Mouse (Mus musculus): ENCODE measurements around the gene Tmod3. TPM values are rescaled to one million over a fixed set of nuclear protein-coding genes. Genes with fewer than 3 reads are reported as not detected.
"Not testable (repeated sequence)": the region's sequence is repeated elsewhere in the genome, so short reads cannot be mapped to it uniquely, and the experiment has no call there.

The Tmod3 gene
- polyA plus RNA-seq, 1 experiment from 2014 or later: 60.6 TPM

DNA sequence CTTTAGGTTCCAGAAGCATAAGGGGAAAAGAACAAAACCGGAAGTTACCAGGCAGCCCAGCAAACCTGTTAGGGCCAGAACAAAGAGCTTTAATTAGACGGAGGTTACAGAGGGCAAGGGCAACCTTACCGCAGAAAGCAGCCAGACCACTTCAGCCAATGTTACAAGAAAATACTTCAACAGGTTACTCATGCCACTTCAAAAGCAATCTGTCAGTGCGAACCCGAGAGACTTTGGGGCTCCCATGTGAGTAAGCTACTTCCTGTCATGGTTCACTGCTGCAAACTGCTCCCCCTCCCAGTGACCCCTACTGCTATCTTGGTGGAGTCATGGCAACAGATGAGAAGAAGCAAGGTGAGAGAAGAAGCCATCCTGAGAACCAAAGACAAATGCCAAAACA lies 18.0 kb downstream of the Tmod3 start:
- no peak overlapping the region for H3K4me3 ChIP-seq (ENCODE audit: low read depth, low read length)
- H3K27me3 ChIP-seq (ENCODE audit: control insufficient read depth, insufficient read depth, low read length): no peaks in the 10 kb centered on the region
- ATAC-seq (ENCODE audit: low read depth): no peak
- WGBS: 59% methylated on average over 5 of the region's 5 CpGs
- H3K9me3 ChIP-seq (ENCODE audit: control insufficient read depth, low read length): no peaks in the 10 kb centered on the region
- no peaks in the 10 kb centered on the region for H3K4me1 ChIP-seq (ENCODE audit: control insufficient read depth, insufficient read depth, low read length)
- H3K36me3 ChIP-seq (ENCODE audit: control insufficient read depth, insufficient read depth, low read length): no peaks in the 10 kb centered on the region
- H3K27ac ChIP-seq (ENCODE audit: low read depth, low read length): no peak overlapping the region
- no peak overlapping the region for H3K9ac ChIP-seq (replicated peaks; ENCODE audit: low read depth, low read length)
- no peak overlapping the region for H3K4me2 ChIP-seq (ENCODE audit: low read depth, low read length)

DNA sequence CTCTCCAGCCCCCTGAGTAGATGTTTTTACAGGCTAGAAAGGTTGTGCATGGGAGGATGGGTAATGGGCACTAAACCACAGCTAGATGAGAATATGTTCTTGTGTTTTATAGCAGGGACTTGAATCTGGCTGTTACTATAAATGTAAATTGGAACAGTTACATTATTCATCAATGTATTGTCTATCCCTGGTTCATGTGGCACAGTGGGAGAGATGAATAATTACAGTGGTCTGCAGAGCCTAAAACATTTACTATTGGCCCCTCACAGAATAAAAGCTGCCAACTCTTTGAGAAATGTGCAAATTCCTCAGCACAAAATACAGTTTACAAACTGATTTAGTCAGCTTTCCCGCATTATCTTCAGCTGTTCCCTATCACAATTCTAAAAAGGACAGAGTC lies 23.0 kb downstream of the Tmod3 start:
- H3K27me3 ChIP-seq (ENCODE audit: control insufficient read depth, insufficient read depth, low read length): no peaks in the 10 kb centered on the region
- H3K9me3 ChIP-seq (ENCODE audit: control insufficient read depth, low read length): no peaks in the 10 kb centered on the region
- ATAC-seq (ENCODE audit: low read depth): no peak; the same call in 1 of the 2 replicates
- no peak overlapping the region for H3K9ac ChIP-seq (replicated peaks; ENCODE audit: low read depth, low read length)
- WGBS: 72% methylated on average over 1 of the region's 1 CpGs
- peaks cover 3% of the 10 kb centered on the region; the same call in 1 of the 2 replicates for H3K36me3 ChIP-seq (ENCODE audit: control insufficient read depth, insufficient read depth, low read length)
- H3K4me1 ChIP-seq (ENCODE audit: control insufficient read depth, insufficient read depth, low read length): no peaks in the 10 kb centered on the region
- H3K4me3 ChIP-seq (ENCODE audit: low read depth, low read length): no peak overlapping the region
- no peak overlapping the region for H3K4me2 ChIP-seq (ENCODE audit: low read depth, low read length)
- H3K27ac ChIP-seq (ENCODE audit: low read depth, low read length): no peak overlapping the region

DNA sequence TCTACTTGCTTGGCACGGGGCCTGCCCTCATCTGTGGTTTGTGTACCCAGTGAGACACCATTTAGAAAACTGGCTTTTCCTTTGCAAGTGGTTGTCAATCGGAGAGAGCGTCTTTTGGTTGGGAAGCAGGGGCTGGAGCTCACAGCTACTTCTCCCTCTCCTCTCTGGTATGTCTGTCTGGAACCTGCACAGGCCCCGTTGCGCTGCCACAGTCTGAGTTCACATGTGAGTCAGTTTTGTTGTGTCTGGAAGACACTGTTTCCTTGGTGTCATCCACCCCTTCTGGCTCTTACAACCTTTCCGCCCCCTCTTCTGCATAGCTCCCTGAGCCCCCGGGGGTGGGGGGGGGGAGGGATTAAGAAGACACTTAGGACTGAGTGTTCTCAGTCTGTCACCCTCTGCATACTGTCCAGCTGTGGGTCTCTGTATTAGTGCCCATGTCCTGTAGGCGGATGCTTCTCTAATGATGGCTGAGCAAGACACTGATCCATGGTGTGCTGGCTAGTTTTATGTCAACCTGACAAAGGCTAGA lies 25.0 kb downstream of the Tmod3 start:
- no peaks in the 10 kb centered on the region for H3K9me3 ChIP-seq (ENCODE audit: control insufficient read depth, low read length)
- H3K27me3 ChIP-seq (ENCODE audit: control insufficient read depth, insufficient read depth, low read length): no peaks in the 10 kb centered on the region
- no peak overlapping the region for H3K27ac ChIP-seq (ENCODE audit: low read depth, low read length)
- WGBS: 96% methylated on average over 8 of the region's 8 CpGs
- no peak overlapping the region for H3K4me3 ChIP-seq (ENCODE audit: low read depth, low read length)
- H3K4me2 ChIP-seq (ENCODE audit: low read depth, low read length): no peak overlapping the region
- ATAC-seq (ENCODE audit: low read depth): no peak
- no peaks in the 10 kb centered on the region for H3K4me1 ChIP-seq (ENCODE audit: control insufficient read depth, insufficient read depth, low read length)
- H3K36me3 ChIP-seq (ENCODE audit: control insufficient read depth, insufficient read depth, low read length): peaks cover 7% of the 10 kb centered on the region; the same call in 1 of the 2 replicates
- H3K9ac ChIP-seq (replicated peaks; ENCODE audit: low read depth, low read length): no peak overlapping the region

DNA sequence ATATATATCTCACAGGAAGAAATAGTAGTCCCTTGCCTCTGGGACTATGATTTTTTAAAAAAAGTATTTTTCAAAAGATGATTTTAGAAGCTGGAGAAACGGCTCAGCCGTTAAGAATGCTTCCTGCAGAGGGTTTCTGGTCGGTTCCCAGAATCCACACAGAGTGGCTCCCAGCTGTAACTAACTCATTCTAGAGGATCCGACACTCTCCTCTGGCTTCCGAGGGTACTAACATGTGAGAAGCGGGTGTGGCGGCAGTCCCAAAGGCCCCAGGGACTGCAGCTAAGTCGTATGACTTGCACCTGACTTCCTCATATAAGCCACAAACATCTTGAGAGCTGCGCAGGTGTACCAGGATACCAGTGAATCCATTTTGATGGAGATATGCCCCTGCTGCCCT lies 26.5 kb downstream of the Tmod3 start:
- H3K4me2 ChIP-seq (ENCODE audit: low read depth, low read length); H3K9me3 ChIP-seq (ENCODE audit: control insufficient read depth, low read length); H3K27me3 ChIP-seq (ENCODE audit: control insufficient read depth, insufficient read depth, low read length); H3K4me1 ChIP-seq (ENCODE audit: control insufficient read depth, insufficient read depth, low read length); H3K27ac ChIP-seq (ENCODE audit: low read depth, low read length); H3K36me3 ChIP-seq (ENCODE audit: control insufficient read depth, insufficient read depth, low read length); H3K9ac ChIP-seq (replicated peaks; ENCODE audit: low read depth, low read length); H3K4me3 ChIP-seq (ENCODE audit: low read depth, low read length); ATAC-seq (ENCODE audit: low read depth): not testable (repeated sequence)
- 78% methylated on average over 9 of the region's 9 CpGs for WGBS

DNA sequence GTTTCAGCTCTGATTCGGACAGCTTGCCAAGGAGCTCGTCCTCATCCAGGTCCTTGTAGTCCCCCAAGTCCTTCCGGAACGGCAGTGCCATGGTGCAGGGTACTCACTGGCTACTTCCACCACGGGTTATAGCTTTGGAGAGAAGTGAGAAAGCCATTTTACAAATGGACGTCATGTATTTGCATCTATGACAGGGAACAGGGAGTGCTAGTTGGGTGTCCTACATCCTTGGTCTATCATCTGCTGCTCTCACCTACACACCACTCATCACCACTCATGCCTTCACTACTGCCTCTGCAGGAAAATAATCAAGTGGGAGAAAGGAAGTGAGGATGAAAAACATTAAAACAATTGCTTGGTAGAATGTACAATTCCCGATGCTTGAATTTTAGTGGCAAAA lies 27.0 kb downstream of the Tmod3 start:
- WGBS: 92% methylated on average over 7 of the region's 7 CpGs
- Histone ChIP-seq H3K36me3 (ENCODE audit: control insufficient read depth, insufficient read depth, low read length) (peaks cover 7% of the 10 kb centered on the region; the same call in 1 of the 2 replicates), H3K4me2 (ENCODE audit: low read depth, low read length) (no peak overlapping the region), H3K9ac (replicated peaks; ENCODE audit: low read depth, low read length) (no peak overlapping the region), H3K9me3 (ENCODE audit: control insufficient read depth, low read length) (no peaks in the 10 kb centered on the region), H3K4me1 (ENCODE audit: control insufficient read depth, insufficient read depth, low read length) (no peaks in the 10 kb centered on the region), H3K27me3 (ENCODE audit: control insufficient read depth, insufficient read depth, low read length) (no peaks in the 10 kb centered on the region), H3K27ac (ENCODE audit: low read depth, low read length) (no peak overlapping the region), H3K4me3 (ENCODE audit: low read depth, low read length) (no peak overlapping the region)
- ATAC-seq (ENCODE audit: low read depth): no peak

DNA sequence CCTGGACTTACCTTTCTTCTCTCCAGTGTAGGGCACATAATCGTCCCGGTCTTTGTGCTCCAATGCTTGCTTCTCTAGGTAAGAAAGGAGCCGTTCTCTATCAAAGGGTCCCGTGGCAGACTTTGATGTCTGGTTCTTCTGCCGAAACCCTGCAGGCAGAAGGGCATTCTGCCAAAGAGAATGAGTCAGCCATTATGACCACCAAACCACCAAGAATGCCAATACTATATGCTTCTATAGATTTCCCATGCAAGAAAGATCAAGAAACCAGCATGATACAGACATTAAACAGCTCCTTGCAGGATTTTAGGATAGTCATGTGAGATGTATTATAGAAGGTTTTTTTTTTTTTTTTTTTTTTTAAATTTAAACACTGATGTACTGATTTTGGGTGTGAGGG lies 30.1 kb downstream of the Tmod3 start:
- peaks cover 7% of the 10 kb centered on the region; the same call in 1 of the 2 replicates for H3K36me3 ChIP-seq (ENCODE audit: control insufficient read depth, insufficient read depth, low read length)
- 70% methylated on average over 5 of the region's 5 CpGs for WGBS
- H3K27ac ChIP-seq (ENCODE audit: low read depth, low read length): no peak overlapping the region

DNA sequence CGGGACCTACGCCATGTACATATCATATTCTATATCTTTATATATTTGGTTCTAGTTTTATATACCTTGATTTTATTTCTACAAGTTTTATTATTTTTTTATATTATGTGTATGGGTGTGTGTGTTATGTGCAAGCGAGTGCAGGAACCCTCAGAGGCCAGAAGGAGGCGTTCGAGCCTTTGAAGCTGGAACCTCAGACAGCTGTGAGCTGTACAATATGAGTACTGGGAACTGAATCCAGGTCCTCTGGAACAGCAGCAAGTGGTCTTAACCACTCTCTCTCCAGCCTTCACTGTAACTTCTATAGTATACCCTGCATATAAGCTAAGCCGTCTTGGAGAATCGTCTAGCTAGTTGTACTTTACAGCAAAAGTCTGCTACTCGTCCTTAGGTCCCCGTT lies 31.4 kb downstream of the Tmod3 start:
- no peak for ATAC-seq (ENCODE audit: low read depth)
- no peak overlapping the region for H3K4me3 ChIP-seq (ENCODE audit: low read depth, low read length)
- H3K9me3 ChIP-seq (ENCODE audit: control insufficient read depth, low read length): no peaks in the 10 kb centered on the region
- no peaks in the 10 kb centered on the region for H3K4me1 ChIP-seq (ENCODE audit: control insufficient read depth, insufficient read depth, low read length)
- H3K36me3 ChIP-seq (ENCODE audit: control insufficient read depth, insufficient read depth, low read length): peaks cover 7% of the 10 kb centered on the region; the same call in 1 of the 2 replicates
- no peaks in the 10 kb centered on the region for H3K27me3 ChIP-seq (ENCODE audit: control insufficient read depth, insufficient read depth, low read length)
- H3K27ac ChIP-seq (ENCODE audit: low read depth, low read length): no peak overlapping the region
- 98% methylated on average over 9 of the region's 9 CpGs for WGBS
- H3K9ac ChIP-seq (replicated peaks; ENCODE audit: low read depth, low read length): no peak overlapping the region
- H3K4me2 ChIP-seq (ENCODE audit: low read depth, low read length): no peak overlapping the region

More for the DNA sequence above, 30.1 kb downstream of the Tmod3 start:
- Histone ChIP-seq H3K4me3 (ENCODE audit: low read depth, low read length) (no peak overlapping the region), H3K4me2 (ENCODE audit: low read depth, low read length) (no peak overlapping the region), H3K27me3 (ENCODE audit: control insufficient read depth, insufficient read depth, low read length) (no peaks in the 10 kb centered on the region), H3K9ac (replicated peaks; ENCODE audit: low read depth, low read length) (no peak overlapping the region), H3K4me1 (ENCODE audit: control insufficient read depth, insufficient read depth, low read length) (no peaks in the 10 kb centered on the region), H3K9me3 (ENCODE audit: control insufficient read depth, low read length) (no peaks in the 10 kb centered on the region)
- ATAC-seq (ENCODE audit: low read depth): no peak

DNA sequence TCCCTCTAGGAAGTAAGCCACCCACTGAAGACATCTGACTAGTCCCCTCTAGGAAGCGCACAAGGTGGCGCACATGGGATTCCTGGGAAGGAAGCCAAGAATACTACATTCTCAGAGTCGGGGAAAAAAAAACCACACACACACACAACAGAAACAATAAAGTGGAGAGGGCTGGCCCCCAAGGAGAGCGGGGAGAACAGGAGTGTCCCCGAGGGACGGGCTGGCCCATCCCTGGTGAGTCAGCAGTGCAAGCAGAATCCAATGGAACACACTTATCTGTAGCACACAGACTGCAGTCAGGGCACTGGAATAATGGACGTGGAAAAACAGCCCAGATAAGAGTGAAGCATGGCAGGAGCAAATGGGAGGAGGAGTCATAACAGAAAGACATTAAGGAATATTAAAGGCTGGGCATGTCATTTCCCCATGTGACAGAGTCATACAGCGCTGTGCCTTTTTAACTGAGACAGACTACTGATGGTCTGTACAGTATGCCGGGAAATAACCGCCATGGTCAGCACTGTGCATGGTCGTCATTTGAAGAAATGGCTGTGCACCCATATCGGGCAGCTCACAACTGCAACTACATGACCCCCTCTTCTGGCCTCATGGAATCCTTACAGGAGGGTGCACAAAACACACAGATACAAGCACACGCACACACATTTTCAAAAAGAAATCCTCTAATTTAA lies 31.9 kb downstream of the Tmod3 start:
- Histone ChIP-seq H3K9ac (replicated peaks; ENCODE audit: low read depth, low read length) (no peak overlapping the region), H3K27me3 (ENCODE audit: control insufficient read depth, insufficient read depth, low read length) (no peaks in the 10 kb centered on the region), H3K4me3 (ENCODE audit: low read depth, low read length) (no peak overlapping the region), H3K27ac (ENCODE audit: low read depth, low read length) (no peak overlapping the region), H3K36me3 (ENCODE audit: control insufficient read depth, insufficient read depth, low read length) (peaks cover 7% of the 10 kb centered on the region; the same call in 1 of the 2 replicates), H3K9me3 (ENCODE audit: control insufficient read depth, low read length) (no peaks in the 10 kb centered on the region), H3K4me2 (ENCODE audit: low read depth, low read length) (no peak overlapping the region), H3K4me1 (ENCODE audit: control insufficient read depth, insufficient read depth, low read length) (no peaks in the 10 kb centered on the region)
- WGBS: 79% methylated on average over 13 of the region's 13 CpGs
- ATAC-seq (ENCODE audit: low read depth): peak; percentile 56; the same call in 1 of the 2 replicates

DNA sequence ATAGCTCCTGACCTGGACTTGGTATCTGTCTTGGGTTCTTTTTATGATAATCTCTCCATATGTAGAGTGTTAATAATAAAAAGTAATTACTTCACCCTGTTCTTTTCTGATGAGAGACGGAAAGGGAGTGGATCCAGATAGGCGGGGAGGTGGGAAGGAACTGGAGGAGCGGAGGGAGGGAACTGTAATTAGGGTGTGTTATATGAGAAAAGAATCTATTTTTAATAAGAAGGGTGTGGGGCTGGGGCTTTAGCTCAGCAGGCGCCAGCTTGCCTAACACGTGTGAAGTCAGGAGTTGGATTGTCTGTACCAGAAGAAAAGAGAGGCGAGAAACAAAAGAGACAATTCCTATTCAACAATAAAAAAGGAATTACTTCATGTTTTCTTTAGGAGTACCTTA lies 35.8 kb downstream of the Tmod3 start:
- no peak overlapping the region for H3K9ac ChIP-seq (replicated peaks; ENCODE audit: low read depth, low read length)
- no peak overlapping the region for H3K4me3 ChIP-seq (ENCODE audit: low read depth, low read length)
- H3K9me3 ChIP-seq (ENCODE audit: control insufficient read depth, low read length): no peaks in the 10 kb centered on the region
- WGBS: 64% methylated on average over 6 of the region's 6 CpGs
- no peaks in the 10 kb centered on the region for H3K27me3 ChIP-seq (ENCODE audit: control insufficient read depth, insufficient read depth, low read length)
- no peak for ATAC-seq (ENCODE audit: low read depth)
- H3K27ac ChIP-seq (ENCODE audit: low read depth, low read length): no peak overlapping the region
- no peaks in the 10 kb centered on the region for H3K4me1 ChIP-seq (ENCODE audit: control insufficient read depth, insufficient read depth, low read length)
- no peaks in the 10 kb centered on the region for H3K36me3 ChIP-seq (ENCODE audit: control insufficient read depth, insufficient read depth, low read length)
- no peak overlapping the region for H3K4me2 ChIP-seq (ENCODE audit: low read depth, low read length)

Data from neural tube, embryonic 14.5 days (tissue).